Mouse (Mus musculus) gastrocnemius, adult 8-10 months (tissue): ENCODE data around the gene Wdr83os. TPM values are rescaled to one million over a fixed set of nuclear protein-coding genes. Genes with fewer than 3 reads are reported as not detected.

Experiments
- DNase-seq, 2 experiments: peaks; one replicate each; pipeline ENCODE4 v3.0.0; 2022; ENCODE audit warnings: low spot score in 2 of 2
- total RNA-seq, 4 experiments: library from RNA; stranded (reverse); gene quantifications; 2 replicates each; pipeline ENCODE4 v1.2.4; 2022

The Wdr83os gene
- total RNA-seq, result 10 to 100 TPM; 40.7 to 49.9 (median 46.3) TPM

GRCm38 (mm10) chr8:85080532-85081215 is at the start of gene Wdr83os:
Wdr83os (plus strand) TSS chr8:85080740.
- no peak for DNase-seq

GRCm38 (mm10) chr8:85032622-85033311 is 47.8 kb upstream of the Wdr83os start:
- no peak for DNase-seq

GRCm38 (mm10) chr8:85033867-85034266 is 46.7 kb upstream of the Wdr83os start:
- DNase-seq, result no peak

GRCm38 (mm10) chr8:85034764-85035163 is 45.8 kb upstream of the Wdr83os start:
- DNase-seq, result peak in 1 of 2 experiments; percentile 59

GRCm38 (mm10) chr8:85035165-85035727 is 45.3 kb upstream of the Wdr83os start:
- DNase-seq, result no peak

GRCm38 (mm10) chr8:85035728-85036310 is 44.7 kb upstream of the Wdr83os start:
- DNase-seq, result no peak

- no peak for DNase-seq
Observed at GRCm38 (mm10) chr8:85036381-85036717, 44.2 kb upstream of the Wdr83os start.

GRCm38 (mm10) chr8:85036718-85037365 is 43.7 kb upstream of the Wdr83os start, which contains the start of gene Tnpo2:
Tnpo2 (plus strand) TSS chr8:85036915.
- DNase-seq, result peak; percentile 88 to 90

- DNase-seq, result no peak
Observed at GRCm38 (mm10) chr8:85037366-85037680, 43.2 kb upstream of the Wdr83os start.

GRCm38 (mm10) chr8:85037681-85038531 is 42.6 kb upstream of the Wdr83os start:
- no peak for DNase-seq

- DNase-seq, result no peak
Observed at GRCm38 (mm10) chr8:85043619-85044018, 36.9 kb upstream of the Wdr83os start.

- DNase-seq, result no peak
Observed at GRCm38 (mm10) chr8:85057367-85057766, 23.2 kb upstream of the Wdr83os start.

- peak; percentile 78 to 79 for DNase-seq
Observed at GRCm38 (mm10) chr8:85059879-85060616, 20.5 kb upstream of the Wdr83os start, which contains the start of gene Fbxw9. Fbxw9 (plus strand) TSS chr8:85060055.

GRCm38 (mm10) chr8:85062603-85063002 is 17.9 kb upstream of the Wdr83os start:
- no peak for DNase-seq

GRCm38 (mm10) chr8:85065213-85065612 is 15.3 kb upstream of the Wdr83os start:
- no peak for DNase-seq

GRCm38 (mm10) chr8:85067155-85067554 is 13.4 kb upstream of the Wdr83os start:
- no peak for DNase-seq

GRCm38 (mm10) chr8:85067982-85068381 is 12.6 kb upstream of the Wdr83os start, which contains the start of gene Gm5741:
Gm5741 (minus strand) TSS chr8:85067982.
- no peak for DNase-seq

- no peak for DNase-seq
Observed at GRCm38 (mm10) chr8:85071041-85071440, 9.5 kb upstream of the Wdr83os start.

- DNase-seq, result peak; percentile 84 to 87
Observed at GRCm38 (mm10) chr8:85071514-85072281, 8.8 kb upstream of the Wdr83os start, which contains the start of gene Dhps. Dhps (plus strand) TSS chr8:85071757.
